Mouse (Mus musculus) liver, embryonic 11.5 days (tissue): ENCODE data around the gene Cys1. TPM values are rescaled to one million over a fixed set of nuclear protein-coding genes. Genes with fewer than 3 reads are reported as not detected.
"Not testable (repeated sequence)": the region's sequence is repeated elsewhere in the genome, so short reads cannot be mapped to it uniquely, and the experiment has no call there.

ENCODE experiments used
- ATAC-seq: fragments of 200-750 bp; cut with Nextera tagmentation; replicated peaks from 2 replicates; pipeline ENCODE4 v1.8.0; 2017; ENCODE audit warnings: moderate number of reproducible peaks, mild to moderate bottlenecking, moderate TSS enrichment, moderate library complexity; ENCODE audit not compliant: low FRiP score
- DNase-seq: peaks from one replicate; pipeline ENCODE4 v3.0.0-alpha.2; 2017; ENCODE audit warnings: low spot score
- H3K27ac ChIP-seq: fragments of 300-500 bp; sonication (generic); 2 replicates; pipeline ENCODE4 v1.5.1; 2014; ENCODE audit warnings: mild to moderate bottlenecking, low read depth, low read length, control low read depth
- H3K27me3 ChIP-seq: fragments of 300-500 bp; sonication (generic); replicated peaks from 2 replicates; pipeline ENCODE4 v1.6.1; 2014; ENCODE audit warnings: low read length, mixed read lengths; ENCODE audit not compliant: control insufficient read depth, insufficient read depth
- H3K36me3 ChIP-seq: fragments of 300-500 bp; sonication (generic); 2 replicates; pipeline ENCODE4 v1.6.1; 2014; ENCODE audit warnings: mild to moderate bottlenecking, low read length, moderate library complexity, mixed read lengths; ENCODE audit not compliant: control insufficient read depth, insufficient read depth
- H3K4me1 ChIP-seq: fragments of 300-500 bp; sonication (generic); replicated peaks from 2 replicates; pipeline ENCODE4 v1.6.1; 2014; ENCODE audit warnings: low read length, mixed read lengths; ENCODE audit not compliant: control insufficient read depth, insufficient read depth
- H3K4me2 ChIP-seq: fragments of 300-500 bp; sonication (generic); 2 replicates; pipeline ENCODE4 v1.6.1; 2014; ENCODE audit warnings: mild to moderate bottlenecking, control low read depth, moderate library complexity
- H3K4me3 ChIP-seq: fragments of 300-500 bp; sonication (generic); 2 replicates; pipeline ENCODE4 v1.5.1; 2014; ENCODE audit warnings: low read depth, low read length, control low read depth
- H3K9ac ChIP-seq: fragments of 300-500 bp; sonication (generic); 2 replicates; pipeline ENCODE4 v1.6.1; 2014; ENCODE audit warnings: low read depth, low read length, control low read depth
- H3K9me3 ChIP-seq: fragments of 300-500 bp; sonication (generic); 2 replicates; pipeline ENCODE4 v1.6.1; 2016; ENCODE audit warnings: low read length, inconsistent platforms, mixed read lengths; ENCODE audit not compliant: control insufficient read depth
- WGBS: fragments of 180-500 bp; shearing (Covaris S2); extraction: QIAGEN DNeasy Blood & Tissue Kit; methylation state at CpG from one replicate; pipeline ENCODE4 v1.1.7; 2014; 5-methylcytosine and 5-hydroxymethylcytosine counted together
- polyA plus RNA-seq: library from polyadenylated mRNA; unstranded; fragments of >200 nt; fragmentation: Nextera tagmentation; extraction: Ambion mirVana; gene quantifications from 2 replicates; pipeline ENCODE4 v1.2.1, GENCODE M21; 2014

Gene Cys1
- polyA plus RNA-seq, 1 experiment from 2014 or later, result 0.49 TPM

GRCm38 (mm10) chr12:24703013-24703412, 21.4 kb upstream of the Cys1 start:
- no peak overlapping the region for H3K9ac ChIP-seq
- no peaks in the 10 kb centered on the region for H3K36me3 ChIP-seq
- ATAC-seq (0 out of 2 replicates have a peak, but pooled peaks have one; percentile 25), DNase-seq (no peak)
- no peak overlapping the region for H3K27ac ChIP-seq
- no peak overlapping the region for H3K4me3 ChIP-seq
- H3K27me3 ChIP-seq, result no peaks in the 10 kb centered on the region
- H3K4me2 ChIP-seq, result no peak overlapping the region
- no peaks in the 10 kb centered on the region for H3K9me3 ChIP-seq
- peaks cover 13% of the 10 kb centered on the region for H3K4me1 ChIP-seq
- WGBS, result 71% methylated on average over 3 of the region's 3 CpGs

DNA sequence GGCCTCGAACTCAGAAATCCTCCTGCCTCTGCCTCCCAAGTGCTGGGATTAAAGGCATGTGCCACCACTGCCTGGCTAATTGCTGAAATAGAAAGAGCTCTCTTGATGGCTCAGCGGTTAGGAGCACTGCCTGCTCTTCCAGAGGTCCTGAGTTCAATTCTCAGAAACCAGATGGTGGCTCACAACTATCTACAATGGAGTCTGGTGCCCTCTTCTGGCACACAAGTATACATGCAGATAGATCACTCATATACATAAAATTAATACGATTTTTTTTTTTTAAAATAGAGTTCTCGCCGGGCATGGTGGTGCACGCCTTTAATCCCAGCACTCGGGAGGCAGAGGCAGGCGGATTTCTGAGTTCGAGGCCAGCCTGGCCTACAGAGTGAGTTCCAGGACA, 20.0 kb upstream of the Cys1 start:
- WGBS, result 79% methylated on average over 9 of the region's 9 CpGs
- H3K27ac ChIP-seq, H3K27me3 ChIP-seq, H3K4me2 ChIP-seq, H3K36me3 ChIP-seq, H3K9ac ChIP-seq, DNase-seq, H3K4me1 ChIP-seq, ATAC-seq, H3K4me3 ChIP-seq, H3K9me3 ChIP-seq: not testable (repeated sequence)

DNA sequence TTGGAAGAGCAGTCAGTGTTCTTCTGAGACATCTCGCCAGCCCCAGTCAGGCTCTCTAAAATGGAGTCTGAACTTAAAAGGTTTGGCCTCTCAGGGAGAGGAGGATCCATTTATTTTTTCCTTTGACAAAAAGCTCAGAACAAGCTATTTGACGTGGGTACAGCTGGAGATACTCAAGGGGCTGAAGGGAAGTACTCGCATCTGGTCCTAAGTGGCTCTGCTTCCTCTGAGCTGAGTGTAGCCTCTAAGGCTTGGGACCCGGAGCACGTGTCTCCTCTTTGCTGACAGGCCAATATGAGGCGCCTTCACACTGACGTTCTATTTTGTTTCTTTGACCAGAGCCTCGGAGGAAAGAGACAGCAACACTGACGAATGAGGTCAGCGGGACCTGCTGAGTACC, 18.0 kb upstream of the Cys1 start:
- Histone ChIP-seq H3K27me3 (no peaks in the 10 kb centered on the region), H3K36me3 (no peaks in the 10 kb centered on the region), H3K4me3 (no peak overlapping the region), H3K4me2 (no peak overlapping the region), H3K9ac (no peak overlapping the region), H3K4me1 (peaks cover 4% of the 10 kb centered on the region; the same call in 1 of the 2 replicates), H3K27ac (no peak overlapping the region), H3K9me3 (no peaks in the 10 kb centered on the region)
- WGBS, result 73% methylated on average over 10 of the region's 10 CpGs
- ATAC-seq, result no peak
- DNase-seq, result no peak

- Histone ChIP-seq H3K9me3 (no peaks in the 10 kb centered on the region), H3K9ac (no peak overlapping the region), H3K36me3 (no peaks in the 10 kb centered on the region), H3K27me3 (no peaks in the 10 kb centered on the region), H3K4me3 (no peak overlapping the region), H3K27ac (no peak overlapping the region), H3K4me2 (no peak overlapping the region), H3K4me1 (peaks cover 4% of the 10 kb centered on the region; the same call in 1 of the 2 replicates)
- no peak for DNase-seq
- WGBS, result 66% methylated on average over 3 of the region's 3 CpGs
- ATAC-seq, result no peak
Observed at GRCm38 (mm10) chr12:24698514-24698913, 16.9 kb upstream of the Cys1 start.

GRCm38 (mm10) chr12:24697484-24698204, 16.0 kb upstream of the Cys1 start:
- Histone ChIP-seq H3K27me3 (no peaks in the 10 kb centered on the region), H3K4me3 (no peak overlapping the region), H3K27ac (no peak overlapping the region), H3K9ac (no peak overlapping the region), H3K9me3 (no peaks in the 10 kb centered on the region), H3K4me2 (no peak overlapping the region), H3K4me1 (no peaks in the 10 kb centered on the region; the same call in 1 of the 2 replicates), H3K36me3 (no peaks in the 10 kb centered on the region)
- 55% methylated on average over 8 of the region's 8 CpGs for WGBS
- ATAC-seq (peak; percentile 59), DNase-seq (no peak)

DNA sequence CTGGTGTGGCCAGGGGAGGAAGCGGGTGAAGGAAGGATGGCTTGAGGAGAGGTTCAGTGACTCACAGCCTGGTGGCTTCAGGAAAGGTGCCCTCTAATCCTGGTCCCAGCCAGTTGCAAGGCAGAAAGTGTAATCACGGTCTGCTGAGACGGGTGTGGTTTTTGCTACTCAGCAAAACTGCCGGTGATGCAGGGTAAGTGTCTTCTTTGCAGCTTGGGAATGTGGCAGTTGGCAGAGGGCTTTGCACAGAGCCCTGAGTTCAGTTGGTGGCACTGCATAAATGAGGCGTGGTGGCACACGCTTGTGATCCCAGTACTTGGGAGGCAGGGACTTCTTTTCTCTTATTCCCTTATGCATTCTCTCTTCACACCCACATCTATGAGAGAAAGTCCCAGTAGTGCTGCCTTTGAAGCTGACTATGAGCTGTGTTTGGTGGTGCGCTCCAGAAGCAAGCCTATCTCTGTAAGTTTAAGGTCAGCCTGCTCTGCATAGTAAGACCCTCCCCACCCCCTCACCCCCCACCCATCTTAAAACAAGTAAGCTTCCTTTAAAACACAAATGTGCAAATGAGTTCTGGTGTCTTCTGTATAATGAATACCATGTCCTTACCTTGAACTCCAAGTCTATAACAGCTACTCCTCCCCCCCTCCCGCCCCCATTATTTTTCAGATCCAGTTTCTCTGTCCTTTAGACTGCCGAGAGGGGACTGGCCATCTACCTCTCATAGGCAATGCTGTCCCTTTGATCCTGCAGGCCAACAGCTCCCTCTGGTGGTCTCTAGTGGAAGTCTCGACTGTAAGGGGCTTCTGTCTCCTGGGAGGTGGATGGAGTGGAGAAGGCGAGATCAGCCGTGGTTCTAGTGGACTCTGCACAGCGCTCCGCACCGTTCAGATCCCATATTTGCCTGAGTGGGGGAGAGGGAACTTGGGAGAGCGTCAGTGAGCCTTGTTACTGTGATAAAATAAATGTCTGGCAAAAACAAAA, 15.2 kb upstream of the Cys1 start:
- no peaks in the 10 kb centered on the region for H3K9me3 ChIP-seq
- H3K4me3 ChIP-seq, result no peak overlapping the region
- no peak overlapping the region for H3K4me2 ChIP-seq
- H3K27ac ChIP-seq, result no peak overlapping the region
- H3K9ac ChIP-seq, result no peak overlapping the region
- 34% methylated on average over 16 of the region's 16 CpGs for WGBS
- H3K27me3 ChIP-seq, result no peaks in the 10 kb centered on the region
- ATAC-seq (peak; percentile 87), DNase-seq (peak; percentile 74)
- H3K36me3 ChIP-seq, result no peaks in the 10 kb centered on the region
- H3K4me1 ChIP-seq, result no peaks in the 10 kb centered on the region

DNA sequence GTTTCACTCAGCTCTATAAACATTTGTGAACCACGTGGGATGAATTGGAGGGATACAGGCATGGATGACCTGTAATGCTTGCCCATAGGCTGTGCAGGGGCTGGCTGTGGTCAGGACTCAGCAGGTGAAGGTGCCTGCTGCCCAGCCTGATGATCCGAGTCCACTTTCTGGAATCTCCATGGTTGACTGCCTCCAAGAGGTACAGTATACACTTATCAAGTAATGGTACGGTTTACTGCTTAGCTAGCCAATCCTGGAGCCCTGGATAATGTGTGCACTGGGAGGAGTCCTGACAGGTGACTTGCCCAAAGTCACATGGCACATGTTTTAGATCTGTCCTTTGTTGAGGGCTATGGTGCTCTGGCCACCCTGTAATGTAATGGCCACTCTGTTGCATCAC, 8.7 kb upstream of the Cys1 start:
- Histone ChIP-seq H3K36me3 (no peaks in the 10 kb centered on the region), H3K9me3 (no peaks in the 10 kb centered on the region), H3K27ac (no peak overlapping the region), H3K4me3 (no peak overlapping the region), H3K4me1 (no peaks in the 10 kb centered on the region; the same call in 1 of the 2 replicates), H3K27me3 (0 out of 2 replicates have a peak, but pooled peaks cover 2% of the 10 kb centered on the region), H3K9ac (no peak overlapping the region), H3K4me2 (no peak overlapping the region)
- whole genome bisulfite sequencing, result 75% methylated on average over 3 of the region's 3 CpGs
- DNase-seq (no peak), ATAC-seq (no peak)

DNA sequence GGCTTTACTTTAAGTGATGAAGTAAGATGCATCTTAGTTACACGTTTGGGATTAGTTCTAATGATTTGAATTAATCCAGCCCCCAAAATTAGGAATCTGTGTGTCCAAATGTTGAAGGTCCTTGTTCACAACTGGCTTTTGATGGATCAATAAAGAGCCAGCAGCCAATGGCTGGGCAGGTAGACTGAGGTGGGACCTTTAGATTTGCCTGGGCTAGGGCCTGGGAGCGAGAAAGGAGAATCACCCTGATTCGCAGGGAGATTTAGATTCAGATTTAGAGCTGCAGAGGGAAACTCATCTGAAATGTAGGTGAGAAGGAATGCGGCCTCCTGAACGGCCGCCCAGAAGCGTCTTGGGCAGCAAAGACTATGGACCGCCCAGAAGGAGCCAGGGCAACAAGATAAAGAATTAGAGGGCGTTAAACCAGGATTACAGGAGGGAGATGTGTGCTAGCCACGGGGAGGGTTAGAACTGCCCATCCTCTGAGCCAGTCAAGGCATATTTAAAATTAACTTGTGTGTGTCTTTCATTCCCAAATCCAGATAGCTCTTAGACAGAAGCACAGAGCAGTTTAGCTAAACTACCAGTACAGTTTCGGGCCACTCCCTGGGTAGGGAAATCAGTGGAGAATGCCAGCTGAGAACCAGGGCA, 5.2 kb upstream of the Cys1 start:
- no peaks in the 10 kb centered on the region for H3K36me3 ChIP-seq
- WGBS, result 59% methylated on average over 11 of the region's 11 CpGs
- H3K9ac ChIP-seq, result no peak overlapping the region
- no peak overlapping the region for H3K4me3 ChIP-seq
- DNase-seq (no peak), ATAC-seq (peak; percentile 61; the same call in 1 of the 2 replicates)
- peaks cover 16% of the 10 kb centered on the region for H3K27me3 ChIP-seq
- no peaks in the 10 kb centered on the region for H3K9me3 ChIP-seq
- peaks cover 1% of the 10 kb centered on the region for H3K4me1 ChIP-seq
- peak overlapping the region; percentile 44 for H3K27ac ChIP-seq
- H3K4me2 ChIP-seq, result no peak overlapping the region
